Mouse (Mus musculus): ENCODE data around the gene Slc6a17. TPM values are rescaled to one million over a fixed set of nuclear protein-coding genes. Genes with fewer than 3 reads are reported as not detected.
A peak's percentile ranks its signal among the peaks of the same experiment; 100 is the strongest.

Gene Slc6a17
- polyA plus RNA-seq, 1 experiment from 2014 or later: 4.1 TPM

GRCm38 (mm10) chr3:107500301-107500700, 17.5 kb downstream of the Slc6a17 start:
- no peak for ATAC-seq (ENCODE audit: extremely low read depth, insufficient number of reproducible peaks, low FRiP score, low TSS enrichment)

GRCm38 (mm10) chr3:107496086-107496850, 21.6 kb downstream of the Slc6a17 start:
- no peak overlapping the region for H3K4me2 ChIP-seq
- peaks cover 27% of the 10 kb centered on the region for H3K36me3 ChIP-seq
- ATAC-seq (ENCODE audit: extremely low read depth, insufficient number of reproducible peaks, low FRiP score, low TSS enrichment): no peak
- no peaks in the 10 kb centered on the region for H3K27me3 ChIP-seq (replicated peaks)
- no peak overlapping the region for H3K4me3 ChIP-seq
- H3K9me3 ChIP-seq: peaks cover 27% of the 10 kb centered on the region
- H3K4me1 ChIP-seq: peaks cover 26% of the 10 kb centered on the region
- no peak overlapping the region for H3K27ac ChIP-seq (replicated peaks)
- H3K9ac ChIP-seq: no peak overlapping the region
- 67% methylated on average over 13 of the region's 13 CpGs for WGBS

More at GRCm38 (mm10) chr3:107500301-107500700, 17.5 kb downstream of the Slc6a17 start:
- Histone ChIP-seq H3K27me3 (replicated peaks) (no peaks in the 10 kb centered on the region), H3K9ac (no peak overlapping the region), H3K27ac (replicated peaks) (no peak overlapping the region), H3K4me3 (no peak overlapping the region), H3K4me1 (peaks cover 21% of the 10 kb centered on the region), H3K36me3 (peaks cover 27% of the 10 kb centered on the region), H3K4me2 (no peak overlapping the region), H3K9me3 (peaks cover 28% of the 10 kb centered on the region)
- 83% methylated on average over 11 of the region's 11 CpGs for WGBS

DNA sequence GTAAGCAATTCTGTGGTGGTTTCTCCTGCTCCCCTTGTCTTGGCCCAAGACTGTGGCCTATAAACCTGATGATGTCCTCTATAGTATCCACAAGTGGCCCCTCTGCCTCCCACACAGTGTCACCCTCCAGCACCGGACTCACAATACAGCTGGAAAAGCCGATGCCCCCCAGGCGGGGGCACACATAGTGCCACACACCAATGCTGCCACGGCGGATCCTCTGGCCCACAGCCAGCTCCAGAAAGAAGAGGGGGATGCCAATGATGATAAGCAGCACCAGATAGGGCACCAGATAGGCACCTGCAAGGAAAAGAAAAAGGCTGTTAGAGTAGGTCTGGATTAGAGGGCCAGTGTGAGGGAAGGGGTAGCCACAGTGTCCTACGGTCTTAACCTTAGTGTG, 22.3 kb downstream of the Slc6a17 start:
- Histone ChIP-seq H3K4me2 (no peak overlapping the region), H3K36me3 (peaks cover 22% of the 10 kb centered on the region), H3K27ac (replicated peaks) (no peak overlapping the region), H3K4me1 (peaks cover 33% of the 10 kb centered on the region), H3K9me3 (peaks cover 19% of the 10 kb centered on the region), H3K9ac (no peak overlapping the region), H3K4me3 (no peak overlapping the region), H3K27me3 (replicated peaks) (no peaks in the 10 kb centered on the region)
- WGBS: 78% methylated on average over 6 of the region's 6 CpGs
- no peak for ATAC-seq (ENCODE audit: extremely low read depth, insufficient number of reproducible peaks, low FRiP score, low TSS enrichment)

DNA sequence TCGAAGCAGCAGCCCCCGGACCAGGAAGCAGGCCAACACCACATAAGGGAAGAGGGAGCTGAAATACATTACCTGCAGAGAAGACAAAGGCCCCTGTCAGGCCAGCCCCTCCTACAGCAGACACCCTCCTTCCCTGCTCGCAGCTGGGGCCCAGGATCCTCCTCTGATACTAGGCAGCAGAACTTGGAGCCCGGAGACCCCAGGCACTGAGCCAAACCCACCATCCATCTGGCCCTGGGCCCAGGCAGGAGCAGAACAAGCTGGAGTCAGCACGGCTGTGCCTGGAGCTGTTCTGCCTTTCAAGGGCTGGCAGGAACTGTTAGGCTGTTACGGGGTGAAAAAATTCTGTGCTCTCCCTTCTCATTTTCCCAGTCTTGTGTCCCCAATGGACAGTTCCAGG, 26.4 kb downstream of the Slc6a17 start:
- H3K4me2 ChIP-seq: 0 out of 2 replicates have a peak overlapping the region, but pooled peaks have one; percentile 9
- ATAC-seq (ENCODE audit: extremely low read depth, insufficient number of reproducible peaks, low FRiP score, low TSS enrichment): no peak; the same call in 1 of the 2 replicates
- peaks cover 59% of the 10 kb centered on the region for H3K4me1 ChIP-seq
- no peaks in the 10 kb centered on the region for H3K9me3 ChIP-seq
- no peak overlapping the region for H3K4me3 ChIP-seq
- H3K27ac ChIP-seq (replicated peaks): peak overlapping the region; percentile 79
- H3K27me3 ChIP-seq (replicated peaks): no peaks in the 10 kb centered on the region
- WGBS: 25% methylated on average over 6 of the region's 6 CpGs
- H3K9ac ChIP-seq: no peak overlapping the region; the same call in 1 of the 2 replicates
- H3K36me3 ChIP-seq: no peaks in the 10 kb centered on the region

- H3K27ac ChIP-seq (replicated peaks): no peak overlapping the region
- no peaks in the 10 kb centered on the region for H3K9me3 ChIP-seq
- peaks cover 64% of the 10 kb centered on the region for H3K4me1 ChIP-seq
- H3K9ac ChIP-seq: no peak overlapping the region
- no peaks in the 10 kb centered on the region for H3K36me3 ChIP-seq
- no peak overlapping the region for H3K4me3 ChIP-seq
- H3K4me2 ChIP-seq: no peak overlapping the region
- ATAC-seq (ENCODE audit: extremely low read depth, insufficient number of reproducible peaks, low FRiP score, low TSS enrichment): no peak
- no peaks in the 10 kb centered on the region for H3K27me3 ChIP-seq (replicated peaks)
- WGBS: 33% methylated on average over 4 of the region's 4 CpGs
These were observed 29.2 kb downstream of the Slc6a17 start for GRCm38 (mm10) chr3:107488637-107489036.

- Histone ChIP-seq H3K27ac (replicated peaks) (0 out of 2 replicates have a peak overlapping the region, but pooled peaks have one; percentile 17), H3K4me3 (no peak overlapping the region), H3K27me3 (replicated peaks) (no peaks in the 10 kb centered on the region), H3K4me1 (peaks cover 25% of the 10 kb centered on the region), H3K9ac (no peak overlapping the region), H3K36me3 (no peaks in the 10 kb centered on the region), H3K4me2 (0 out of 2 replicates have a peak overlapping the region, but pooled peaks have one; percentile 18), H3K9me3 (no peaks in the 10 kb centered on the region)
- WGBS: 24% methylated on average over 11 of the region's 11 CpGs
- ATAC-seq (ENCODE audit: extremely low read depth, insufficient number of reproducible peaks, low FRiP score, low TSS enrichment): peak; percentile 46; the same call in 1 of the 2 replicates
These were observed 34.5 kb downstream of the Slc6a17 start for GRCm38 (mm10) chr3:107483290-107483689.

DNA sequence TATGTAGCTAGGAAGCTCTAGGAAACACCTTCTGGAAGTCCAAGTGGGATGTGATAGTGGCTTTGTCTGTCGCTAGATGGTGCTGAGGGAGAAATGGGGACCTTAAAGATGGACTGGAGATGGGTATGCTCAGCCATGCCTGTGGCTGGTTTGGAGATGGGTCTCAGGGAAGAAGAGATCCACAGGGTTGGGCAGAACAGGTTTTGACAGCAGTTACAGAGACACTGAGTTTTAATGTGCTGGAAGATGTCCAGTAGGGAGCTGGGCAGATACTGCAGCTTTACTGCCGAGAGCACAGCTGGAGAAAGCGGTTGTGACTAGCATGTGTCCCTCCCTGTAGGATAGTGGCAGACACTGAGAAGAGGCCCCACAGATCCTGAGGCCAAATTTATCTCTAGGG, 37.2 kb downstream of the Slc6a17 start:
- Histone ChIP-seq H3K36me3 (no peaks in the 10 kb centered on the region), H3K9me3 (no peaks in the 10 kb centered on the region), H3K4me1 (peaks cover 17% of the 10 kb centered on the region), H3K9ac (no peak overlapping the region), H3K4me3 (no peak overlapping the region), H3K27me3 (replicated peaks) (no peaks in the 10 kb centered on the region), H3K4me2 (no peak overlapping the region), H3K27ac (replicated peaks) (no peak overlapping the region)
- 35% methylated on average over 3 of the region's 3 CpGs for WGBS
- ATAC-seq (ENCODE audit: extremely low read depth, insufficient number of reproducible peaks, low FRiP score, low TSS enrichment): no peak

- Histone ChIP-seq H3K4me2 (no peak overlapping the region), H3K36me3 (no peaks in the 10 kb centered on the region), H3K4me3 (no peak overlapping the region), H3K27me3 (replicated peaks) (peaks cover 33% of the 10 kb centered on the region), H3K4me1 (no peaks in the 10 kb centered on the region), H3K27ac (replicated peaks) (no peak overlapping the region), H3K9ac (no peak overlapping the region), H3K9me3 (no peaks in the 10 kb centered on the region)
- WGBS: 42% methylated on average over 6 of the region's 6 CpGs
- no peak for ATAC-seq (ENCODE audit: extremely low read depth, insufficient number of reproducible peaks, low FRiP score, low TSS enrichment)
These were observed 45.6 kb downstream of the Slc6a17 start for GRCm38 (mm10) chr3:107472198-107472597.

GRCm38 (mm10) chr3:107469059-107469458, 48.8 kb downstream of the Slc6a17 start:
- H3K9me3 ChIP-seq: no peaks in the 10 kb centered on the region
- H3K4me1 ChIP-seq: no peaks in the 10 kb centered on the region
- ATAC-seq (ENCODE audit: extremely low read depth, insufficient number of reproducible peaks, low FRiP score, low TSS enrichment): no peak
- 77% methylated on average over 4 of the region's 4 CpGs for WGBS
- H3K4me2 ChIP-seq: no peak overlapping the region
- no peak overlapping the region for H3K27ac ChIP-seq (replicated peaks)
- H3K36me3 ChIP-seq: no peaks in the 10 kb centered on the region
- H3K27me3 ChIP-seq (replicated peaks): peaks cover 61% of the 10 kb centered on the region
- no peak overlapping the region for H3K9ac ChIP-seq
- no peak overlapping the region for H3K4me3 ChIP-seq

DNA sequence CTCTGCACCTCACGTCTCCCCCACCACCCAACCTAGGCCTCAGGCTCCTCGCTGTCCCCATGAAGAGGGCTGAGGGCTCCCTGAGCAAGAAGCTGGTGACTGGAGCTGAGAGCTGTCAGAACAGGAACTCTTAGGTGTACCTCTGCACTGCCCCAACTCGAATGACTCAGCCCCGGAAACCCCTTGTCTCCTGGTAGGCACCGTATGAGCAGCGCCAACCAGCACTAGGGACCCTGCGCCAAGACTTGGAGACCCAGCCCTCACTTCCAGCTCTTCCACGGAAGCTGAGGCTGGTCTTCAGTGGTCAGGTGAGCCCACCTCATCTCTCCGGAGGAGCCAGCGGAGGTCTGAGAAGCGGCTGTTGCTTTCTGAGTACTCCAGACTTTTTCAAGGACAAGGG, 49.7 kb downstream of the Slc6a17 start:
- Histone ChIP-seq H3K27ac (replicated peaks) (no peak overlapping the region), H3K9ac (no peak overlapping the region), H3K4me2 (no peak overlapping the region), H3K4me3 (no peak overlapping the region), H3K9me3 (no peaks in the 10 kb centered on the region), H3K4me1 (no peaks in the 10 kb centered on the region), H3K27me3 (replicated peaks) (peaks cover 70% of the 10 kb centered on the region), H3K36me3 (no peaks in the 10 kb centered on the region)
- no peak for ATAC-seq (ENCODE audit: extremely low read depth, insufficient number of reproducible peaks, low FRiP score, low TSS enrichment)
- 84% methylated on average over 11 of the region's 11 CpGs for WGBS

DNA sequence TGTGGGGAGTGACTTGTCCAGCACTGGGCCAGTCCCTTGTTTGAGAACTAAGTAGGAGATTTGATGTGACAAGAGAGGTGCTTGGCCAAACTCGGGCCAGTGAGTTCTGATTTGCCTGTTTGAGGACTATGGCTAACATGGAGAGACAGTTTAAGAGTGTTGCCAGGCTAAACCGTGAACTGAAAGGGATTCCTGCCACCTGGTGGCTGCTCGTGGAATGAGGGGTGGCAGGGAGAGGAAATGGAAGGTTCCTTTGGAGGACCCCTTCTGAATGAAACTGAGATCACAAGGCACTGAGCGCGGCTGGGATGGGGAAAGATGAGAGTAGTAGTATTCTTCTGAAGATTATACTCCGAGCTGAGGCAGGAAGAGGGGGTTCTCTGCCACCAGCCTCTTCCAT, 51.2 kb downstream of the Slc6a17 start:
- no peak for ATAC-seq (ENCODE audit: extremely low read depth, insufficient number of reproducible peaks, low FRiP score, low TSS enrichment)
- no peak overlapping the region for H3K4me2 ChIP-seq
- 2% methylated on average over 6 of the region's 6 CpGs for WGBS
- H3K4me1 ChIP-seq: no peaks in the 10 kb centered on the region
- peaks cover 82% of the 10 kb centered on the region for H3K27me3 ChIP-seq (replicated peaks)
- H3K9me3 ChIP-seq: no peaks in the 10 kb centered on the region
- H3K36me3 ChIP-seq: no peaks in the 10 kb centered on the region
- H3K9ac ChIP-seq: no peak overlapping the region
- no peak overlapping the region for H3K4me3 ChIP-seq
- no peak overlapping the region for H3K27ac ChIP-seq (replicated peaks)

- Histone ChIP-seq H3K4me3 (no peak overlapping the region), H3K4me1 (peaks cover 25% of the 10 kb centered on the region), H3K27ac (replicated peaks) (no peak overlapping the region), H3K9me3 (no peaks in the 10 kb centered on the region), H3K9ac (no peak overlapping the region), H3K27me3 (replicated peaks) (peaks cover 96% of the 10 kb centered on the region), H3K36me3 (no peaks in the 10 kb centered on the region), H3K4me2 (no peak overlapping the region)
- WGBS: 12% methylated on average over 5 of the region's 5 CpGs
- no peak for ATAC-seq (ENCODE audit: extremely low read depth, insufficient number of reproducible peaks, low FRiP score, low TSS enrichment)
These were observed 55.7 kb downstream of the Slc6a17 start for GRCm38 (mm10) chr3:107462160-107462559.
